Mouse (Mus musculus) kidney, adult 2 months (tissue): ENCODE results near the gene Ercc1. TPM values are rescaled to one million over a fixed set of nuclear protein-coding genes. Genes with fewer than 3 reads are reported as not detected.

Experiments
- DNase-seq: peaks from one replicate; pipeline ENCODE4 v3.0.0; 2021
- H3K27ac ChIP-seq: fragments of 200-500 bp; 2 replicates; pipeline ENCODE4 v1.5.1; 2012; ENCODE audit warnings: low read depth, low read length, control low read depth, inconsistent platforms; ENCODE audit not compliant: insufficient read depth
- H3K27me3 ChIP-seq: fragments of 200-500 bp; replicated peaks from 2 replicates; pipeline ENCODE4 v1.6.1; 2012; ENCODE audit warnings: mild to moderate bottlenecking, moderate library complexity, low read length, inconsistent platforms; ENCODE audit not compliant: control insufficient read depth, insufficient read depth
- H3K36me3 ChIP-seq: fragments of 200-500 bp; 2 replicates; pipeline ENCODE4 v1.6.1; 2012; ENCODE audit warnings: mild to moderate bottlenecking, moderate library complexity, low read length, inconsistent platforms; ENCODE audit not compliant: control insufficient read depth, insufficient read depth
- H3K4me1 ChIP-seq: fragments of 200-500 bp; 2 replicates; pipeline ENCODE4 v1.6.1; 2011; ENCODE audit warnings: low read length; ENCODE audit not compliant: control insufficient read depth, insufficient read depth
- H3K4me3 ChIP-seq: fragments of 200-500 bp; 2 replicates; pipeline ENCODE4 v1.5.1; 2011; ENCODE audit warnings: mild to moderate bottlenecking, low read depth, low read length, control low read depth; ENCODE audit not compliant: insufficient read depth
- CTCF ChIP-seq: fragments of 200-500 bp; conservative IDR thresholded peaks from 2 replicates; pipeline ENCODE4 v1.5.1; 2011; ENCODE audit warnings: low read depth, mild to moderate bottlenecking, control low read depth, low read length, moderate library complexity, mixed read lengths; ENCODE audit not compliant: insufficient read depth, insufficient read length
- POLR2A ChIP-seq: fragments of 200-500 bp; IDR thresholded peaks from one replicate; pipeline ENCODE4 v1.6.1; 2011; ENCODE audit warnings: low read depth, low read length, control low read depth
- WGBS: fragments of 180-500 bp; shearing (Covaris S2); methylation state at CpG from one replicate; pipeline ENCODE4 v1.1.7; 2018; 5-methylcytosine and 5-hydroxymethylcytosine counted together
- polyA plus RNA-seq: library from polyadenylated mRNA; depleted of rRNA; stranded (reverse); fragments of >200 nt; gene quantifications from 2 replicates; pipeline ENCODE4 v1.2.3, GENCODE M21; 2012

Gene Ercc1
- polyA plus RNA-seq, 1 experiment = 27.6 TPM

DNA sequence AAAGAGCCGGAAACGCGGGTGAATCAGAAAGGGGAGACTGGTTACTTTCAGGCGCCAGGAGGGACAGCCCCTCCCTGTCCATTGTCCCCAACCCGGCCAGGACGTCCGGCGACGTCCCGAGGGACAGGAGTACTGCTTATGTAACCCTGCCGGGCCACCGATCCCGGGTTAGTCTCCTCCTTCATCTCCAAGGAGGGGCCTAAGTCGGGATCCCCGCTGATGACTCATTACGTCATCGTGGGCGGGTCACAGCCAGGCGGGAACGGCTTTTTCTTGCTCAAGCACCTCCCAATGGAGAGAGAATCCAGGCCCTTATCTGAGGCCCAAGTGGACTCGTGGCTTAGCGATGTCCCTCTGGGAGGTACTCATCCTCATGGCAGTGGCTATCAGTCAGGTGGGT, 17.4 kb upstream of the Ercc1 start:
- DNase-seq = peak; percentile 97
- peak overlapping the region; percentile 84 for H3K27ac ChIP-seq
- TF ChIP-seq CTCF (no peak), POLR2A (peak; percentile 15)
- H3K4me3 ChIP-seq = peak overlapping the region; percentile 5
- under 1% methylated on average over 22 of the region's 22 CpGs for WGBS
- H3K27me3 ChIP-seq = no peaks in the 10 kb centered on the region
- no peaks in the 10 kb centered on the region for H3K36me3 ChIP-seq
- peaks cover 4% of the 10 kb centered on the region; the same call in 1 of the 2 replicates for H3K4me1 ChIP-seq

DNA sequence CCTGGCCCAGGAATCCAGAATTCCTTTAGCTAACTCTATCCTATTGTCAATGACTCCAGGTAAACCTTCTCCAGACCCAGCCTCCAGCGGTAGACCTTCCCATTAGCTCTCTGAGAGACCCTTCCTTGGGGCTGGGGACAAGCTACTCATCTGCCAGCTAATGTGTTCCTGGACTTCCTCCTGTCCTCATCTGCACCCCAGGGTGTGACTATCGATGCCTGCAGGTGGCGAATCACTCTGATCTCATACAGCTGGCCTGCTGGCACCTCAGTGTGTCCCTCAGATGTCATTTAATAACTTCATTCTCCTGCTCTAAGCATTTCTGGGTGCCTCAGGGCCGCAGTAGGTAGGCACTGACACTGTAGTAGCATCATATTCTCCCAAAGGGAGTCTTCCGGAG, 16.8 kb upstream of the Ercc1 start:
- H3K36me3 ChIP-seq = no peaks in the 10 kb centered on the region
- no peak overlapping the region for H3K27ac ChIP-seq
- no peak for DNase-seq
- no peaks in the 10 kb centered on the region for H3K27me3 ChIP-seq
- 83% methylated on average over 5 of the region's 5 CpGs for WGBS
- peaks cover 7% of the 10 kb centered on the region; the same call in 1 of the 2 replicates for H3K4me1 ChIP-seq
- no peak for TF ChIP-seq POLR2A
- no peak for TF ChIP-seq CTCF
- H3K4me3 ChIP-seq = no peak overlapping the region

DNA sequence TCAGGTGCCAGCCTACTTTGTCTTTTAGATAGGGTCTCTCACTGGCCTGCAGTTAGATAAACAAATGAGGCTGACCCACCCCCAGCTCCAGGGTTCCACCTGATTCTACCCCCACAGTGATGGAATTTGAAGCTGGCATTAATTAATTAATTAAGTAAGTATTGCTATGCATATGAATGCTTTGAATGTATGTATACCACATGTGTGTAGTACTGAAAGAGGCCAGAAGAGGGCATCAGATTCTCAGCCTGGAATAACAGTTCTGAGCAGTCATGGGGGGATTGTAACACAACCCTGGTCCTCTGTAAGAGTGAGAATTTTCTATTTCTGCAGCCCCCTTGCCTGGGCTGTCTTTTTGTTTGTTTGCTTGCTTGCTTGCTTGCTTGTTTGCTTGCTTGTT, 16.2 kb upstream of the Ercc1 start:
- peaks cover 7% of the 10 kb centered on the region; the same call in 1 of the 2 replicates for H3K4me1 ChIP-seq
- no peaks in the 10 kb centered on the region for H3K36me3 ChIP-seq
- H3K4me3 ChIP-seq = no peak overlapping the region
- no peak overlapping the region for H3K27ac ChIP-seq
- no peak for DNase-seq
- H3K27me3 ChIP-seq = no peaks in the 10 kb centered on the region
- TF ChIP-seq POLR2A = no peak
- TF ChIP-seq CTCF = 0 out of 2 replicates have a peak, but pooled peaks have one; percentile 7

DNA sequence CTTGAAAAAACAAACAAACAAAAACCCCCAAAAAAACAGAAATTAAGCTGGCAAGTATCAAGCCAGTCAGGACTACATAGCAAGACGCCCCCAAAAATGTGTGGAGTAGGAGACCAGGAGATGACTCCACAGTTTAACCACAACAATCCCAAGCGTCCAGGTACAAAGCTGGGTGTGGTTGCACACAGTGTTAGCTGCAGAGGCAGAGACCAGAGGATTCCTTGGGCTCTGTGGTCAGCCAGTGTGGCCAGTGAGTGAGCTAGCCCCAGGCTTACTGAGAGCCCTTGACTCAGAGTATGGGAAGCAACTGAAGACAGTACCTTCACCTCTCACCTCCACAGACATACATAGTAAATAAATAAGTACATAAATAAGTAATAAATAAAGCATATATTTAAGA, 12.7 kb upstream of the Ercc1 start:
- Histone ChIP-seq H3K27me3 (no peaks in the 10 kb centered on the region), H3K36me3 (no peaks in the 10 kb centered on the region), H3K4me1 (0 out of 2 replicates have a peak, but pooled peaks cover 3% of the 10 kb centered on the region), H3K4me3 (no peak overlapping the region), H3K27ac (no peak overlapping the region)
- 84% methylated on average over 2 of the region's 2 CpGs for WGBS
- no peak for DNase-seq
- TF ChIP-seq CTCF (no peak), POLR2A (no peak)

DNA sequence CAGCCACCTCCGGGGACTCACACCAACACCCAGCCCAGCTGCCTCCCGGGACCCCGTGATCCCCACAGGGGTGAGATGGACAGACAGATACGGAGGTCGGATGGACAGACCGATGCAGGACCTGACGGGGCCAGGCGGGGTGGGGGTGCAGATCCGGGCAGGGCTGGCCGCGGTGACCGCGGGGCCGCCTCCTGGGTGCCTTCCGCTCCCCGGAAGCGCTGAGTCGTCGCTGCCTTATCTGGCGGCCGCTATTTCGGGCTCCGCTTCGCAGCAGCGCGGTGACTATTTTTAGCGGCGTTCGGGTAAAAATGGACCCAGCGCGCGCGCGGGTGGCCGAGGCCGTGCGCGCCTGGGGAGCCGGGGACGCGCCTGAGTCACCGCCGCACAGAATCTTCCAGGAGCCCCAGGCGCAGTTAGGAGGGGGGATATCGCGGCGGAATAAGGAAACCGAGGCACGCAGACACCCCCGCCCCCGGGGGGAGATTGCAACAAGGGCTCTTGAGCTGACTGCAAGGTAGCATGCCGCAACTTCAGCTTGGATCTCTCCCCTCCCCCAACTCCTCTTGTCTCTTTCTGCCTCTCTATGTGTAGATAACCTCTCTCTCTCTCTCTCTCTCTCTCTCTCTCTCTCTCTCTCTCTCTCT, 11.7 kb upstream of the Ercc1 start:
- Histone ChIP-seq H3K27me3 (no peaks in the 10 kb centered on the region), H3K27ac (no peak overlapping the region), H3K4me3 (peak overlapping the region; percentile 56), H3K4me1 (0 out of 2 replicates have a peak, but pooled peaks cover 3% of the 10 kb centered on the region), H3K36me3 (no peaks in the 10 kb centered on the region)
- under 1% methylated on average over 52 of the region's 52 CpGs for WGBS
- DNase-seq = peak; percentile 76
- TF ChIP-seq CTCF = no peak

DNA sequence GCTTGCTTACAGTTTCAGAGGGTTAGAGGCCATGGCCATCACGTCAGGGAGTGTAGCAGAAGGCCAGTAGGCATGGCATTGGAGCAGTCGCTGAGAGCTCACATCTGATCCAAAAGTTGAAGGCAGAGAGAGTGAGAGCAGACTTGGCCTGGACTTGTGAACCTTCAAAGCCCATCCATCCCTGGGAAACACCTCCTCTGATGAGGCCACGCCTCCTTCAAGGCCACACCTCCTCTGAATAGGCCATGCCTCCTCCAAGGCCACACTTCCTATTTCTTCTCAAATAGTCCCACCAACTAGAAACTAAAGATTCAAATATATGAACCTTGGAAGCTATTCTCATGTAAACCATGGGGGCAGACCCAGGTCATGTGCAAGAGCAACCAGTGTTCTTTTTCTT, 9.0 kb upstream of the Ercc1 start:
- no peak for TF ChIP-seq CTCF
- peak; percentile 66 for DNase-seq
- Histone ChIP-seq H3K36me3 (no peaks in the 10 kb centered on the region), H3K4me1 (0 out of 2 replicates have a peak, but pooled peaks cover 3% of the 10 kb centered on the region), H3K27ac (no peak overlapping the region), H3K27me3 (no peaks in the 10 kb centered on the region), H3K4me3 (no peak overlapping the region)
- WGBS = 41% methylated on average over 3 of the region's 3 CpGs

DNA sequence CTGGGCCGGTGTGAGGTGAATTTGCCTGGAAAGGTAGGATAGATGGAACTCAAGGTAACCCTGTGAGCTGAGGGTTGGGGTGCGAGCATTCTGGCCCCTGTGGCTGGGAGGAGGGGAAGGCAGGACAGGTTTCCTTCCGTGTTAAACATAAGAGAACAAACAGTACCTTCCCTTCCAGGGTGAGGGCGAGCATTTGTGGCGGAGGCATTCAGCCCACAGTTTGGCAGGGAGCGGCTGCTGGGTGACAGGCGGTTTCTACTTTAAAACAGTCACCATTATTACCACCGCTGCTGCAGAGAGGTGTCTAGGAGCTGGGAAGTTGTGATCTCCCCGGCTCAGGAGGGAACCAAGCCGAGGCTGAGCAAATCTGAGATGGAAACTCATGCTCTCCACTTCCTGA, 7.5 kb upstream of the Ercc1 start:
- TF ChIP-seq POLR2A = no peak
- no peak for TF ChIP-seq CTCF
- H3K27me3 ChIP-seq = no peaks in the 10 kb centered on the region
- 0 out of 2 replicates have a peak, but pooled peaks cover 3% of the 10 kb centered on the region for H3K4me1 ChIP-seq
- 77% methylated on average over 10 of the region's 10 CpGs for WGBS
- H3K4me3 ChIP-seq = no peak overlapping the region
- no peak overlapping the region for H3K27ac ChIP-seq
- no peak for DNase-seq
- H3K36me3 ChIP-seq = no peaks in the 10 kb centered on the region
